Mouse (Mus musculus) urinary bladder, postnatal 4 days (tissue): ENCODE data around the gene Slc8a2.

ENCODE experiments used
- DNase-seq, 2 experiments: peaks; one replicate each; pipeline ENCODE4 v3.0.0; 2021 to 2022; ENCODE audit warnings: low spot score in 2 of 2

The Slc8a2 gene

DNA sequence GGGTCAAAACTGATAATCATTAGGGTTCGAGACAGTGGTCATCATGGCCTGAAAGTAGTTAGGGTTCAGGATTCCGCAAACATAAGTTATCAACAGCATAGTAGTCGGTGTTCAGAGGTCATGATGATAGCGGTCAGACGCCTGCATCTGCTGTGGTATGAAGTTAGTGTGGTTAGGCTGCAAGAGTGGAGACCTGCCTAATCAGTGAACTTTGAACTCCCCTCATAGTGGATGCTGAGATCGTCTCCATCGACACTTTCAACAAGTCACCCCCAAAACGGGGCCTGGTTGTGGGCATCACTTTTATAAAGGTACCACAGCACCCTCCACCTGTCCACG lies 9.4 kb upstream of the Slc8a2 start:
- no peak for DNase-seq

DNA sequence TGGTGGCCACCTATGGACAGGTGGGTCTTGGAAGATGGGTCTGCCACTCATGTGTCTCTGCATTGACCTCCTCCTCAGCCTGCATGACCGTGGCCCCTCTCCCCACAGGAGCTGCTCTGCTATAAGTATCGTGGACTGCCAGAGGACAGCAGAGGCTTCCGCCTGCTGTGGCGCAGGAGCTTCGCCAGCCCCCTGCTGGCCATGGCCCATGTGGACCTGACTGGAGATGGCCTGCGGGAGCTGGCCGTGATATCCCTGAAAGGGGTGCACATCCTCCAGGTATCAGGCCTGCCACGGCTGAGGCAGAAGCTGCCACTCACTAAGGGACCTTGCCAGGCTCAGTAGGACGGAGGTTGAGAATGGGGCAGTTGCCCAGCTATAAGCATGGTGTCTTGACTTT lies 3.8 kb upstream of the Slc8a2 start:
- no peak for DNase-seq

DNA sequence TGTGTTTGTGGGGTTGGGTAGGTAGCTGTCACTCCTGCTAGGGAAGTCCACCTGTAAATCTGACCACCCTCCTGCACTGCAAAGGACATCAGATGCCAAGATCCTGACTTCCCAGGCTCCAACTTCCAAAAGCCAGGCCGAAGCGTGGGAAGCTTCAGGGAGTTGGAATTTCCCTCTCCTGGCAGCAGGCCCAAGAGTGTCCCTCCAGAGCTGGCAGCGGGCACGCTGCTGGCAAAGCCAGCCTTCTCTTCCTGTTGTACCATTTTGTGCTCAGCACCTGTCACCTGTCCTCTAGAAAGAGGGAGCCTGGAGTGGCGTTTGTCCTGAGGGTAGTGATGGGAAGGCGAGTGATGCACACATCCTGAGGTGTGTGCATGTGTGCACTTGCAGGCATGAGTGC lies 1.3 kb upstream of the Slc8a2 start:
- no peak for DNase-seq

DNA sequence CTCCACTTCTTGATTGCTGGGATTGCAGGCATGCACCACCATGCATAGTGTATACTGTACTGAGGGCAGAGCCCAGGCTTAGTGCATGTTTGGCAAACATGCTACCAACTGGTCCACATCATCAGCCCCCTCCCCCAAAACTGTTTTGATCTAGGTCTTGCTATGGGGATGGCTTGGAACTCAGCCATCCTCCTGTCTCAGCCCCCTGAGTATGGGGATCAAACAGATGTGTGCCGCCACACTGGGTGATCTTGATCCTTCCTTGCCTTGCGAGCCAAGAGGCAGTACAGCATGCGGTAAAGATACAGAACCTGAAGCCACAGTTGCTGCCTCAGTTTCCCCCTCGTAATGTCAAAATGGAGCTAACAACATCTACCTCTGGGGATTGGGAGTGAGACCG lies 727 bp upstream of the Slc8a2 start:
- no peak for DNase-seq

DNA sequence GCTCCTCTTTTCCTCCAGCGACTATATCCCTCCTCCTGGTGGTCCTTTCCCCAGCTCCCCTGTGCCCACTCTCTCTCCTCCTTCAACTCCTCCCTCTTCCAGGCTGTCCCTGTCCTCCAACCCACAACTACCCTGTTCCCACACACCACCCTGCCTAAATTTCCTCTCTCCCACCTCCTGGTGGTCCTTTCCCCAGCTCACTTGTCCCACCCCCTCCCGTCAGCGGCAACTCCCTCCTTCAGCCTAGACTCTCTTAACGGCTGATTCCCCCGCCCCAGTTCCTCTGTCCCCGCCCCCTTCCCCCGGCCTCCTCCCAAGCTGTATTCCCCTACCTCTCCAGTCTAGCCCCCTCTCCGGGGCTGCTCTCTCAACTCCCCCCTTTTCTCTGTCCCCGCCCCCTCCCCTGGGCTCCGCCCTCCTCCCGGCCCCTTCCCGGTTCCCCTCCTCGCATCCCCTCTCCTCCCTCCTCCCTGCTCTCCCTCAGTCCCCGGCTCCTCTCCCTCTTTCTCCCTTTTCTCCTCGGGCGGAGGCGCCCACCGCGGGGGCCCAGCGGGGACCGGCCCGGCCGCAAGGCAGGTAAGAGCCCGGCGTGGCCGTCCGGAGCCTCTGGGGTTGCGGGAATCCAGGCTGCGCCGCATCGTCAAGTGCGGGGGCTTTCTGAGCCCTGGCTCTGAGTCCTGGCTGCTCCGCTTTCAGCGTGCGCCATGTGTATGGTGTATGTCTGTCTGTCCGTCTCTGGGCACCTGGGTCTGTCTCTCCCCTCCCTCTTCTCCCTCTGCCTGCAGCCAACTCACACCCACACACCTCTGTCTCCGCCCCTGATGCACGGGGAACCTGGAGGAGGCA lies 443 bp downstream of the Slc8a2 start:
- DNase-seq, result no peak

DNA sequence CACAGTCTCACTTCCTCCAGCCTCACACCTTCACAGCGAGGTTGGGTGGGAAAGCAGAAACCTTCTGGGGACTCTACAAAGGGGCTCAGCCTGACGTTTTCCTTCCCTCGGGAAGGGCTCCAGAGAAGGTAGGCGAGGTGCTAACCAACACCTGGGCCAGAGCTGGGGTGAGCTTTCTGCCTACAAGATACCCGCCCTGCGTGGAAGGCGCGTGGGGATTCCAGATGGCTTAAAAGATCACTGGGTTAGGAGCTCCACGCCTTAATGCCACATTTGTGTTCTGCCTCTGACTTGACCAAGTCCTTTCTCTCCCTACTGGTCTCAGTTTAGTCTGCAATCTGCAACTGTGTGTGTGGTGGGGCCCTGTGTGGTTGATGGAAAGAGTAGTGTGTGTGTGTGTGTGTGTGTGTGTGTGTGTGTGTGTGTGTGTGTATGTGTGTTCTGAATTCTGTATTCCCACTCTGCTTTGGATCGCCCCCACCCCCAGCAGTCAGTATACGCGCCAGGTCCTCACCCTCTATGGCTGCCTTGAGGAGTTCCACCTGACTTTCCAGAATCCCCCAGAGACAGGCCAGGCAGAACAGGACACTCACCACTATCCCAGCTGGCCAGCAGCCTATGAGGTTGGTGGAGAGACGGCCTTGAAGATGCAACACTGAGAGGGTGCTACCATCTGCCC lies 1.5 kb downstream of the Slc8a2 start:
- DNase-seq, result no peak

DNA sequence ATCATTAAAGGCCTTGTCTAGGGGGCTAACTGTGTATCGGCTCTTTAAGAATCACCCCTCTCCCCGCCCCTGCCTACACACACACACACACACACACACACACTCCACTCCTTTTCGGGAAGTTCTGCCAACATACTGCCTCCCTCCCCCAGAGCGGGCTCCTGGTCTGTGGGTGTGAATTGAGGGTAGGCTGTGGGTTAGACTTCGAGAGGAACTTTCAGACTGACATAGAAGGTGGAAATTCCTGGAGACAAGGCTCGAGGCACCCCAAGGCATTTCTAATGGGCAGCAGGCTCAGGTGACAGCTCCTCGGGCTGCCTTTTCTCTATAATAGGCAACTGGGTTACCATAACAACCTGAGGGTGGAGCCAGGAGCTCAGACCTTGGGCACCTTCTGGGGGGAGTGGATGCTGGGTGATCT lies 2.5 kb downstream of the Slc8a2 start:
- DNase-seq, result no peak

DNA sequence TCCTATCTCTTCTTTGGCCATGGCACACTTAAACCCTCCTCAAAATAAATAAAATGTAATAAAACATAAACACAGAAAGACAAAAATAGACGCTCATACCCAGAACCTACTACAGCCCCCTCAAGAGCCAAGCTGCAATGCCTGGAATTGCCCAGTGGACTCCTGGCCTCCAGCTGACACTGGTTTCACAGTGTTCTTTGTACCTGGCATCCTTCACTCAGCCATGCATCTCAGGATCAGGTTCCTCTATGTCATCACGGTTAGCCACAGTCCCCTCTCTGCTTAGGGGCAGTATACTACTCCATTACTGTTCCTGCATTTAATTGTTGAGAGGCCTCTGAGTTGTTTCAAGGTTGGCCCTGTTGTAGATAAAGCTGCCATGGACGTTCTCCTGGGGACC lies 3.3 kb downstream of the Slc8a2 start:
- DNase-seq, result no peak

DNA sequence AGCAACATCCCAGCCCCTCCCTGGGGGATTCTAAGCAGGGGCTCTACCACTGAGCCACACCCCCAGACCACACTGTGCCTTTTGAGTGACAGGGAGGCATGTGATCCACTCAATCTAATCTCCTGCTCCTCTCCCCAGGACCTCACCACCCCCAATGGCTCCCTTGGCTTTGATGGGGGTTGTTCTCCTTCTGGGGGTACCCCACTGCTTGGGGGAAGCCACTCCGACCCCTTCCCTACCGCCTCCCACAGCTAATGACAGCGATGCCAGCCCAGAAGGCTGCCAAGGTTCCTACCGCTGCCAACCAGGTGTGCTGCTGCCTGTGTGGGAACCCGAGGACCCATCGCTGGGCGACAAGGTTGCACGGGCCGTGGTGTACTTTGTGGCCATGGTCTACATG lies 4.1 kb downstream of the Slc8a2 start:
- no peak for DNase-seq

DNA sequence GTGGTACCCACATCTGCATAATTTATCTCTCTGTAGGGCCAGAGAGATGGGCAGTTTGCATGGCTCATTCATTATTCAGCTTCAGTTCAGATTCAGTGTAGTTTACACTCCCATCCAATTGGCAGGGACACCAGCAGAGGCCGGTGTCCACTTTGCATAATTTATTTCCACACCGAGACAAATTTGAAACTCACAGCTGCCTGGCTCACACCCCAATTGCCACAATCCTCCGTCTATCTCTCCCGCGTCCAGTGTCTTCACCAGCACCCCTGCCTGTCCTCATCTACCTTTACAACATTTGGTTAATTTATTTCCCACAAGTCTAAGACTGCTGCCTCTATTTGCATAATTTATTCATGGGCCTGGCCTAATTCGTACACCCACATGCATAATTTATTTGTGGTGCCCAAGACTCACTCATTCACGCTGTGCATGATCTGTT lies 5.3 kb downstream of the Slc8a2 start:
- DNase-seq, result no peak

DNA sequence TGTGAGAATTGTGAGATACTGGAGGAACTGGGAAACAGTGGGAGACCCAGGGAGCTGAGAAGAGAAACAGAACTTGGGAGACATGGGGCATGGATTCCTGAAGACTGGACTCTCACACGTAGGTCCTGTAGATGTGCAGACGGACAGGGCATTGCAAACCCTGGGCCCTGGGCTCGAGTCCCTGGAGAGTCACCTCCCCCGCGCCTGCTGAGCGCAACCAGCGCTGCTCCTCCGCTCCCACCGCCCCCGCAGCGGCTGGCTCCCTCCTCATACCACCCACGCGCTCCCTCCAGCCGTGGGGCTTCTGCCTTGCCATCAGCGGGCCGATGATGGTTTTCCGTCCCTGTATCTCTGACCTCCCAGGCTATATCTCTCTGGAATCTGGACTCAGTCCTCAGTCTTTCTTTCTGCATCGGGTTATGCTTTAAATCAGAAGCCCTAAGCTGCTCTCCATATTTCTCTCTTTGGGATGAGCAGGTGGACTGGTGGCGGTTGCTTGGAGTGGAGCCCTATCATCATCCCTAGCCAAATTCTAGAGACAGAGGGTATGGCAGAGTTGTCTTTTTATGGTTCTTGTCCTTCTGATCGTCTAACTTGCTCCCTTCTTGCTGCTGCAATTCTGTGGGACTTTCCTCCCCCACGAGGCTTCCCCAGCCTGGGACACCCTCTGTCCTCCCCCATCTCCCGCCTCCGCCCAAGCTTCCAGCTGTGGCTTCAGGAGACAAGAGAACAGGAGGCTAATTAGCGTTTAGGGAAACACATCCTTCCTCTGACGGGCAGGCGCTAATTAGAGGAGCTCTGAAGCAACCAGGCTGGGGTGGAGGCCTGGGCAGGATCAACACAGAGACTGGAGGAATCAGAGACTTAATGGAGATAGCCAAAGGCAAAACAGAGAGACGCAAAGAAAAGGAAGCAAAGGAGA lies 17.1 kb downstream of the Slc8a2 start:
- no peak for DNase-seq

DNA sequence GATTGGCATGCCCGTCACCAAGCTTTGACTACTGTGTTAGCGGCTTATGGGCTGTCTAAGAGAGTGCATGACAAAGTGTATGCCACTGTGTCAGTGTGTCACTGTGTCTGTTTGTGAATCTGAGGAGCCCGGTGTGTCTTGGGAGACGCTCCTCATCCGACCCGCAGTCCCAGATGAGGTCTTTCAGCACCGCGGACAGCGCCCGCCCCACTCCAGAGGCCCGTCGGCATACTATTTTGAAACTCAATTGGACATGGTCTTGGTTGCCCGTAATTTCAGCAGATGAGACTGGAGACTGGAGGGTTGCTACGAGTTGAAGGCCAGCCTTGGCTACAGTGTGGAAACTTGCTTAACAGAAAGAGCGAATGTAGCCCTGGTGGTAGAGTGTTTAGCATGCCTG lies 18.0 kb downstream of the Slc8a2 start:
- DNase-seq, result peak in 1 of 2 experiments; percentile 79

DNA sequence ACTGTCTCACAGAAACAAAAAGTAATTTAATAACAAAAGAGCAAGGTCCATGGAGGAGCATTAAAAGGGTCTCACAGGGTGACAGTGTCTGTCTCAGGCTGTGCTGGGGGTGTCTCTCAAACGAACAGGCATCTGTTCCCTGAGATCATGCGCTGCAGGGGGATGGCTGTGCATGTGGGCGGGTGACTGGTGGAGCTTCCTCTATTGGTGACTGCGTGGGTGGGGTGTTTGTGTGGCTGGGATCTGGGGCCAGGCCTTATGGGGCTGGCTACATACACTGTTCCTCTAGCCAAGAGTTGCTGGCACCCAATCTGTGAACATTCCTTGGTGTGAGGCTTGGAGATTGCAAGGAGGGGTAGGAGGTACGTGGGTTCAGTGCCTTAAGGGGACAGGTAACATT lies 19.6 kb downstream of the Slc8a2 start:
- no peak for DNase-seq

DNA sequence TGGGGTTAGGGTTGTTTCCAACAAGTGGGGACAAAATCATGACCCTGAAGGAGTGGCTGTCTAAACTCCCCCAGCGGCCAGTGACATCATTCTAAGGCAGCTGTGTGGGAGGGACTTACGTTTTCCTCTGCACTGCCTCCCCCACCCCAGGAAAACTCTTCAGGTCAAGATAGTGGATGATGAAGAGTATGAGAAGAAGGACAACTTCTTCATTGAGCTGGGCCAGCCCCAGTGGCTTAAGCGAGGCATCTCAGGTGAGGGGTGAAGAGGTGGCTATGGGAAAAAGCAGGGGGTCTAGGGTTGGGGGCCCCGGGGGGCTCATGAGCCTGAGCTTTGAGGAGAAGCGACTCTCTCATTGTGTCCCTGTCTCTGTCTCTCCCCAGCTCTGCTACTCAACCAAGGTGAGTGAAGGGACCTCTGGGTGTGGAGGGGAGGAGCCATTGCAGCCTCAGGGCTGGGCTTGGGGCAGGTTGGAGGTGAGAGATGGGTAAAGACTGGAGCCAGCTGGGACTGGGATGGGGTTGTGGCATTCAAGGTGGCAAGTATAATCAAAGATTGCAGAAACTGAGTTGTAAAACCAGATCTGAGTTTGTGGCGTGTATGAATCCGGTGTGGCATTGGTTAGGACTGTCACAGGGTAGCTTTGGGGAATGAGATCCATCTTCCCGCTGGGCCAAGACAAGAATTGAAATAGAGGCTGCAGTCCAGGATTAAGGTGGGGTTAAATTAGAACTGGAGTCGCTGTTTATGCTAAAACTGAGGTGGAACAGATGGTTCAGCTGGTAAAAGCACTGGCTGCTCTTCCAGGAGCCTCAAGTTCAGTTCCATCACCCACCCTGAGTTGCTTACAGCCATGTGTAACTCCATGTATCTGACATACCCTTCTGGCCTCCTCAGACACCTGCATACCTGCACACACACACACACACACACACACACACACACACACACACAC lies 20.8 kb downstream of the Slc8a2 start:
- DNase-seq, result no peak

DNA sequence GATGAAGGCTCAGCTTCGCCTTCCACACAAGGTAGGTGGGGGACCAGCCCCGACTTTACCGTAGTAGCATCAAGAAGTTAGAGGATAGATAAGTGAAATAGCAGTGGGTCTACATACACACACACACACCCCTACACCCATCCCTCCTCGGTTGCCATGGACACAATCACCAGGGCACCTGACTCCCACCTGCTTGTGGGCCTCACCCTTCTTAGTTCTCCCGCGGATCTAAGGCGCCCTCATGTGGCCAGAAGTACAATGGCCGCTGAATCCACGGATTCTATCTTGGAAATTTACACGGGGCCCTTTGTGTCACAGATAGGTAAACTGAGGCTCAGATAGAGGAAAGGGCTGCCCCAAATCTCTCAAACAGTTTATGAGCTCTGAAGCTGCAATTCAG lies 23.9 kb downstream of the Slc8a2 start:
- DNase-seq, result no peak

DNA sequence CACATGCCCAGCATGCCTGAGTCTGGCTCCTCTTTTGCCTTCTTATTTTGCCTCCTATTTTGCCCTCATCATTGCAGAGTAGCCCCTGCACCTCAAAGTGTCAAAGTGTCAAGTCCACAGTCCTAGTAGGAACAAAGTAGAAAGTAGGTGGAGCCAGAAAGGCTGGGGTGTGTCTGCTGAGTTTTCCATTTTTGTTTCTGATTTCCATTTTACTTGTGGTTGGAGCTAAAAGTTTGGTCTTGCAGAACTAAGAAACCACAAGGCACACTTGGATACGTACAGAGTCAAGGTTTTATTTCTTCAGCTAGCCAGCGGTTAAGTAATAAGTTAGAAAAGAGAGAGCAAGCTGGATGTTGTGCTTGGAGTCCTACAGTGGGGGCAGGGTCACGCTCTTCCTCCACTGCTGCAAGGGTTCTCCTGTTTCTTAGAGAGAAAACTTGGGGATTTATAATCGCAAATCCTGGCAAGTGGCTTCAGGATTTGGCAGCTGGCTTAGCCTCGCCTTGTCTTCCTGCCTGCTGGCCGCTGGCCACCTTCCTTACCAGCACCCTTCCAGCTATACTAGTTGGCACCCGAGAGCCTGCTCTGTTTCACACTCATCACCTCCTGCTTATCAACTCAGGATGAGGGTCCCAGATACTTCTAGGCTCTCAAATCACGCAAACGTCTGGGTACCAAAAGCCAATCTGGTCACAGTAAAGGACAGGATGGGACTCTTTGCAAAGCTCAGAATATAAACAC lies 25.7 kb downstream of the Slc8a2 start:
- DNase-seq, result no peak

DNA sequence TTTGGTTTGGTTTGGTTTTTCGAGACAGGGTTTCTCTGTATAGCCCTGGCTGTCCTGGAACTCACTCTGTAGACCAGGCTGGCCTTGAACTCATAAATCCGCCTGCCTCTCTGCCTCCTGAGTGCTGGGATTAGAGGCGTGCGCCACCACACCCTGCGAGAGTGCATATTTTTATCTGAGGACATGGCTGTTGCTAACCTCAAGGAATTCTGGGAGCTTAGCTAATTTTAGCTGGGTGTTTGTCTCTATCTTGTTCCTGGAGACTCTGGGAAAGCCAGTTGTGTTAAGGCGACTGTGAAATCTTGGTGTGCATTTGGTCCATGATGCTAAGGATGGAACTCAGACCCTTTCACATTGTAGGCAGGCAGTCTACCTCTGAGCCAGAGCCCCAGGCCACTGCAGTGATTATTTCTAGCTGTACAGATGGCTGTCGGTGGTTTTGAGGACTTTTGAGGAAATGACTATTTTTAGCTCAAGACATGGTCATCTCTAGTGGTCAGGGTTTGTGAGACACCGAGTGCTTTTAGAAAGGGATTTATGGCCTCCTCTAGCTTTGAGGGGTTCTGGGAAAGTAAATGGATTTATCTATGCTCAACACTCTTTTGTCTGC lies 26.6 kb downstream of the Slc8a2 start:
- no peak for DNase-seq

DNA sequence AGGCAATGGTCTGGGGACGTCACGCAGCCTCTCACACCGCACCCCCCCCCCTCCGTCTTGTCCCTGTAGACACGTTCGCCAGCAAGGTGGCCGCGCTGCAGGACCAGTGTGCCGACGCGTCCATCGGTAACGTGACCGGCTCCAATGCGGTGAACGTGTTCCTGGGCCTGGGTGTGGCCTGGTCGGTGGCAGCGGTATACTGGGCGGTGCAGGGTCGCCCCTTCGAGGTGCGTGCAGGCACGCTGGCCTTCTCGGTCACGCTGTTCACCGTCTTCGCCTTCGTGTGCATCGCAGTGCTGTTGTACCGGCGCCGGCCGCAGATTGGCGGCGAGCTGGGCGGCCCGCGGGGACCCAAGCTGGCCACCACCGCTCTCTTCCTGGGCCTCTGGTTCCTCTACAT lies 29.1 kb downstream of the Slc8a2 start:
- no peak for DNase-seq

DNA sequence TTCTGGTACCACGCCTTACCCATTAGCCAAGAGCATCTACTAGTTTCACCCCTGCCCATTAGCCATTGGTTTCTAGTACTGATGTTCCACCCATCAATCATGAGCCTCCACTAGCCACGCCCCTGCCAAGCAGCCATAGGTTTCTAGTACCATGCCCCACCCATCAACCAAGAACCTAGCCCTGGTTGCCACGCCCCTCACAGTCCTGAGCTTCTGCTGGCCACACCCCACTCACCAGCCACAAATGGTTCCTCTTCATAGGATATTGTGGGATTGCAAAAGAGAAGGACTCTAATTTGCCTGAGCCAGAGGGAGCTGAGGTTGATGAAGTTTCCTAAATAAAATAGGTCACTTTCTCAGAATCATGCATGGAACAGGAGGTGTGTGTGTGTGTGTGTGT lies 31.1 kb downstream of the Slc8a2 start:
- no peak for DNase-seq

DNA sequence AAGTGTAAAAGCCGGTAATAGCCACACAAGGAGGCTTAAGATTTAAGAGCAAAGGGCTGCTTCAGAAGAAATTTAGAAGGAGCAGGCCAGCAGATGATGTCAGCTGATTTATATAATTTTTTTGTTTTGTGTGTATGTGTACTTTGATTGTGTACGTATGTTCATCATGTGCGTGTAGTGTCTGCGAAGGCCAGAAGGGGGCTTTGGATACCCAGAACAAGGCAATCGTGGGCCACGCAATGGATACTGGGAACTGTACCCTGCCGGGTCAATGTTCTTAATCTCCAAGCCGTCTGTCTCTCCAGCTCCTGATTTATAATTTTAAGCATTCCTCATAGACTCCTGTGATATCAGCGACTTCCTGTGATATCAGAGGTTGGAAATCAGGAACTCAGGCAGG lies 31.7 kb downstream of the Slc8a2 start:
- DNase-seq, result no peak
